Mouse (Mus musculus) small intestine, adult 2 months (tissue): ENCODE results near the gene Cd2bp2.

ENCODE experiments used
- CTCF ChIP-seq: fragments of 200-500 bp; IDR thresholded peaks from 2 replicates; pipeline ENCODE4 v1.5.1; 2012; ENCODE audit warnings: low read depth, mild to moderate bottlenecking, control low read depth, inconsistent platforms, low read length, moderate library complexity, mixed read lengths; ENCODE audit not compliant: insufficient replicate concordance, insufficient read length; ENCODE audit errors: extremely low read depth
- POLR2A ChIP-seq: fragments of 200-500 bp; IDR thresholded peaks from 2 replicates; pipeline ENCODE4 v1.6.1; 2012; ENCODE audit warnings: low read depth, mild to moderate bottlenecking, control low read depth, inconsistent platforms, low read length, moderate library complexity

DNA sequence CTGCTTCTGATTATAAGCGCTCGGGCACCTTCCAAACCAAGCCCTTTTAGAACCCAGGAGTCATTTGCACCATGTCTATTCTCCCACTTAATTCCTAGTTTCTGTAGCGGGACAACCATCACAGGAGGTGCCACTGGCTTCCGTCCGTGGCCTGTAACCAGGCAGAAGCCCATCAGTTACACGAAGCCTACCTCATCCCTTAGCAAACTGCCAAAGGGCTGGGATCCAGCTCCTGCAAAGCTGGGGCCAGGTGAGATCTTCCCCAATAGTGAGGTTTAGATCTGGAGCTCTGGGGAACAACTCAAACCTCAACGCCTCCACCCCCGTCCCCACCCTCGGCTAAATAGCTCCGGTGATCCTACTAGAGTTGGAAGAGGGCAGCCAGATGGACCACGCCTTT, 634 bp upstream of the Cd2bp2 start:
- TF ChIP-seq CTCF = no peak
- no peak for TF ChIP-seq POLR2A
